Mouse (Mus musculus): Measurements from ENCODE around the gene Eif4g1.

- no peak for TF ChIP-seq POLR2A (IDR thresholded peaks at IDR 0.05; ENCODE audit: low read depth, low read length)
- no peak for TF ChIP-seq CTCF (IDR thresholded peaks at IDR 0.05; ENCODE audit: extremely low read depth, insufficient read length, insufficient replicate concordance, low read depth, low read length)
Measured at GRCm38 (mm10) chr16:20690774-20691173, 22.7 kb downstream of the Eif4g1 start.
